Mouse (Mus musculus) intestine, embryonic 16.5 days (tissue): ENCODE results near the gene Krba1. TPM values are rescaled to one million over a fixed set of nuclear protein-coding genes. Genes with fewer than 3 reads are reported as not detected.

Experiments used
- ATAC-seq: fragments of 200-750 bp; cut with Nextera tagmentation; 2 replicates; pipeline ENCODE4 v1.8.0; 2017; ENCODE audit warnings: moderate TSS enrichment, moderate library complexity
- H3K27ac ChIP-seq: fragments of 300-500 bp; sonication (generic); 2 replicates; pipeline ENCODE4 v1.5.1; 2014; ENCODE audit warnings: mild to moderate bottlenecking, low read length
- H3K27me3 ChIP-seq: fragments of 300-500 bp; sonication (generic); replicated peaks from 2 replicates; pipeline ENCODE4 v1.6.1; 2014; ENCODE audit warnings: low read length, control low read depth, mixed read lengths; ENCODE audit not compliant: control insufficient read depth, insufficient read depth
- H3K36me3 ChIP-seq: fragments of 300-500 bp; sonication (generic); 2 replicates; pipeline ENCODE4 v1.6.1; 2014; ENCODE audit warnings: low read length, control low read depth; ENCODE audit not compliant: control insufficient read depth, insufficient read depth
- H3K4me1 ChIP-seq: fragments of 300-500 bp; sonication (generic); 2 replicates; pipeline ENCODE4 v1.6.1; 2014; ENCODE audit warnings: low read length, control low read depth, mixed read lengths; ENCODE audit not compliant: control insufficient read depth, insufficient read depth
- H3K4me2 ChIP-seq: fragments of 300-500 bp; sonication (generic); 2 replicates; pipeline ENCODE4 v1.6.1; 2014; ENCODE audit warnings: low read depth, low read length, control low read depth
- H3K4me3 ChIP-seq: fragments of 300-500 bp; sonication (generic); 2 replicates; pipeline ENCODE4 v1.5.1; 2014; ENCODE audit warnings: mild to moderate bottlenecking, low read length
- H3K9ac ChIP-seq: fragments of 300-500 bp; sonication (generic); 2 replicates; pipeline ENCODE4 v1.6.1; 2014; ENCODE audit warnings: low read depth, low read length
- H3K9me3 ChIP-seq: fragments of 300-500 bp; sonication (generic); 2 replicates; pipeline ENCODE4 v1.6.1; 2016; ENCODE audit warnings: low read length, control low read depth; ENCODE audit not compliant: control insufficient read depth
- WGBS: fragments of 180-500 bp; shearing (Covaris S2); extraction: QIAGEN DNeasy Blood & Tissue Kit; methylation state at CpG from one replicate; pipeline ENCODE4 v1.1.7; 2014; 5-methylcytosine and 5-hydroxymethylcytosine counted together
- microRNA-seq: library from miRNA; unstranded; fragments of <30 nt; microRNA quantifications from one replicate; pipeline ENCODE4, GENCODE M21; 2016
- polyA plus RNA-seq: library from polyadenylated mRNA; unstranded; fragments of >200 nt; fragmentation: Nextera tagmentation; extraction: Ambion mirVana; gene quantifications from 2 replicates; pipeline ENCODE4 v1.2.1, GENCODE M21; 2015

The Krba1 gene
- polyA plus RNA-seq, 1 experiment from 2014 or later, result 16.0 TPM

- no peaks in the 10 kb centered on the region for H3K27me3 ChIP-seq
- no peak overlapping the region for H3K9ac ChIP-seq
- WGBS, result 69% methylated on average over 7 of the region's 7 CpGs
- H3K4me1 ChIP-seq, result peaks cover 16% of the 10 kb centered on the region
- H3K27ac ChIP-seq, result no peak overlapping the region
- no peaks in the 10 kb centered on the region for H3K9me3 ChIP-seq
- H3K4me3 ChIP-seq, result no peak overlapping the region
- H3K36me3 ChIP-seq, result no peaks in the 10 kb centered on the region
- no peak overlapping the region for H3K4me2 ChIP-seq
- ATAC-seq, result no peak
Measured at GRCm38 (mm10) chr6:48467490-48467889, 72.1 kb downstream of the Krba1 start.

Small RNAs within 50 kb of the gene (microRNA-seq; reads per million reads assigned to microRNA genes)
- not detected for gene Gm24325

Other genes starting within 250 kb of the Krba1 start
- gene Zfp467, start 50.2 kb downstream of the Krba1 start, polyA plus RNA-seq, result 17.3 and 17.8 TPM in 2 replicates
- gene Sspo, start 52.6 kb downstream of the Krba1 start, polyA plus RNA-seq, result 0.38 and 0.73 TPM in 2 replicates
- gene Atp6v0e2, start 142.0 kb downstream of the Krba1 start, polyA plus RNA-seq, result 25.1 and 26.0 TPM in 2 replicates
- 10.4 and 12.5 TPM in 2 replicates for gene Lrrc61, start 159.2 kb downstream of the Krba1 start, polyA plus RNA-seq
- gene Rarres2, start 177.2 kb downstream of the Krba1 start, polyA plus RNA-seq, result 105 and 109 TPM in 2 replicates
- gene Gm45021, start 194.0 kb downstream of the Krba1 start, polyA plus RNA-seq, result not detected in 2 replicates
- 22.1 and 22.4 TPM in 2 replicates for gene Repin1, start 198.3 kb downstream of the Krba1 start, polyA plus RNA-seq
- gene Gm44965, start 198.4 kb downstream of the Krba1 start, polyA plus RNA-seq, result not detected in 2 replicates
- gene Zfp775, start 206.5 kb downstream of the Krba1 start, polyA plus RNA-seq, result 5.2 and 6.1 TPM in 2 replicates
- gene AI854703, start 231.2 kb downstream of the Krba1 start, polyA plus RNA-seq, result 0.95 and 1.1 TPM in 2 replicates